Mouse (Mus musculus): ENCODE measurements around the gene Rnf150. TPM values are rescaled to one million over a fixed set of nuclear protein-coding genes. Genes with fewer than 3 reads are reported as not detected.

Rnf150 gene
- polyA plus RNA-seq, 1 experiment from 2014 or later = 1.2 TPM

GRCm38 (mm10) chr8:82863745-82864520 is 777 bp downstream of the Rnf150 start:
- WGBS = under 1% methylated on average over 77 of the region's 80 CpGs
- Histone ChIP-seq H3K9me3 (no peaks in the 10 kb centered on the region), H3K4me2 (replicated peaks) (peak overlapping the region; percentile 87), H3K27ac (peak overlapping the region; percentile 72), H3K9ac (peak overlapping the region; percentile 79), H3K27me3 (replicated peaks) (no peaks in the 10 kb centered on the region), H3K4me3 (replicated peaks) (peak overlapping the region; percentile 81), H3K4me1 (replicated peaks) (0 out of 2 replicates have a peak, but pooled peaks cover 4% of the 10 kb centered on the region), H3K36me3 (no peaks in the 10 kb centered on the region)
- peak; percentile 79 for ATAC-seq

DNA sequence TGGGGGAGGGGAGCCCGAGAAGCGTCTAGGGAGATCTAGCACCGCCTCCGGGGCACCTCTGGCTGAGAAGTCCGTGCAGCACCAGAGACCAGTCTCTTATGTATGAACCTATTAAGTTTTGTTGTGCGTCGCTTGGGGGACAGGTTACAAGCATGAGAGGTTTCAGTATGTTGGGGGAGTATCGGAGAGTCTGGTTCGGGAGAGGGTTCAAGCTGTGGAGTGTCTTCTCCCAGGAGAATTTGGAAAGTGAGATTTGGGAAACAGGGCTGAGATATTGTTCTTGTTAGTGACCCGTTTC is 1.3 kb downstream of the Rnf150 start:
- Histone ChIP-seq H3K4me3 (replicated peaks) (peak overlapping the region; percentile 81), H3K36me3 (no peaks in the 10 kb centered on the region), H3K27ac (0 out of 2 replicates have a peak overlapping the region, but pooled peaks have one; percentile 72), H3K4me1 (replicated peaks) (0 out of 2 replicates have a peak, but pooled peaks cover 4% of the 10 kb centered on the region), H3K9me3 (no peaks in the 10 kb centered on the region), H3K4me2 (replicated peaks) (peak overlapping the region; percentile 87), H3K9ac (peak overlapping the region; percentile 79), H3K27me3 (replicated peaks) (no peaks in the 10 kb centered on the region)
- 2% methylated on average over 10 of the region's 10 CpGs for WGBS
- ATAC-seq = peak; percentile 26; the same call in 1 of the 2 replicates

- Histone ChIP-seq H3K4me1 (replicated peaks) (0 out of 2 replicates have a peak, but pooled peaks cover 4% of the 10 kb centered on the region), H3K9me3 (no peaks in the 10 kb centered on the region), H3K27ac (no peak overlapping the region), H3K4me2 (replicated peaks) (peak overlapping the region; percentile 87), H3K9ac (no peak overlapping the region), H3K4me3 (replicated peaks) (peak overlapping the region; percentile 81), H3K36me3 (no peaks in the 10 kb centered on the region), H3K27me3 (replicated peaks) (no peaks in the 10 kb centered on the region)
- ATAC-seq = no peak
- 48% methylated on average over 5 of the region's 5 CpGs for whole genome bisulfite sequencing
These were observed 2.1 kb downstream of the Rnf150 start for GRCm38 (mm10) chr8:82865239-82865638.

GRCm38 (mm10) chr8:82866251-82866650 is 3.1 kb downstream of the Rnf150 start:
- H3K4me3 ChIP-seq (replicated peaks) = no peak overlapping the region
- no peak overlapping the region for H3K4me2 ChIP-seq (replicated peaks)
- H3K27me3 ChIP-seq (replicated peaks) = no peaks in the 10 kb centered on the region
- no peaks in the 10 kb centered on the region for H3K36me3 ChIP-seq
- ATAC-seq = no peak
- no peak overlapping the region for H3K27ac ChIP-seq
- 0 out of 2 replicates have a peak, but pooled peaks cover 4% of the 10 kb centered on the region for H3K4me1 ChIP-seq (replicated peaks)
- H3K9me3 ChIP-seq = no peaks in the 10 kb centered on the region
- H3K9ac ChIP-seq = no peak overlapping the region
- 62% methylated on average over 1 of the region's 1 CpGs for WGBS

- Histone ChIP-seq H3K27ac (no peak overlapping the region), H3K9ac (no peak overlapping the region), H3K27me3 (replicated peaks) (no peaks in the 10 kb centered on the region), H3K4me3 (replicated peaks) (no peak overlapping the region), H3K36me3 (no peaks in the 10 kb centered on the region), H3K4me1 (replicated peaks) (no peaks in the 10 kb centered on the region; the same call in 1 of the 2 replicates), H3K9me3 (no peaks in the 10 kb centered on the region), H3K4me2 (replicated peaks) (no peak overlapping the region)
- 46% methylated on average over 4 of the region's 4 CpGs for WGBS
- no peak for ATAC-seq
These were observed 7.8 kb downstream of the Rnf150 start for GRCm38 (mm10) chr8:82870840-82871490.

DNA sequence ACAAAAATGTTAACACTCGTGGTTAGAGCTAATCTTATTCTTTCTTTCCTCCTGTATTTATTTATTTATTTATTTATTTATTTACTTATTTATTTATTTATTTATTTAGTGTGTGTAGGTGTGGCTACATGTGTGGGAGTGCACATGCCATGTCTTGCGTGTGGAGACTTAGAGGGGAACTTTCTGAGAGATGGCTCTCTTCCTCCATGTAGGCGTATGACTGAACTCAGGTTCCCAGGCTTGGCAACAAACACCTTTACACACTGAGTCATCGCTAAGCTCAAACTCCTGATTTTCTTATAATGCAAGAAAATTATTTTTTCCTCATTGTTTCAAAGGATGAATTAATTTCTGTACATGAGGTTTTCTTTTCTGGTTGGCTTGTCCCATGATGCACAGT is 8.8 kb downstream of the Rnf150 start:
- Histone ChIP-seq H3K9me3 (no peaks in the 10 kb centered on the region), H3K4me3 (replicated peaks) (no peak overlapping the region), H3K27ac (no peak overlapping the region), H3K4me2 (replicated peaks) (no peak overlapping the region), H3K9ac (no peak overlapping the region), H3K4me1 (replicated peaks) (peaks cover 2% of the 10 kb centered on the region; the same call in 1 of the 2 replicates), H3K36me3 (no peaks in the 10 kb centered on the region), H3K27me3 (replicated peaks) (no peaks in the 10 kb centered on the region)
- no peak for ATAC-seq
- 80% methylated on average over 4 of the region's 4 CpGs for WGBS

- ATAC-seq = no peak
These were observed 10.9 kb downstream of the Rnf150 start for GRCm38 (mm10) chr8:82874102-82874501.

GRCm38 (mm10) chr8:82875135-82875534 is 12.0 kb downstream of the Rnf150 start:
- 43% methylated on average over 7 of the region's 7 CpGs for WGBS
- no peak for ATAC-seq
- no peaks in the 10 kb centered on the region for H3K27me3 ChIP-seq (replicated peaks)
- no peaks in the 10 kb centered on the region for H3K9me3 ChIP-seq
- no peak overlapping the region for H3K9ac ChIP-seq
- no peak overlapping the region for H3K27ac ChIP-seq
- H3K4me2 ChIP-seq (replicated peaks) = no peak overlapping the region
- no peaks in the 10 kb centered on the region for H3K36me3 ChIP-seq
- H3K4me1 ChIP-seq (replicated peaks) = peaks cover 2% of the 10 kb centered on the region; the same call in 1 of the 2 replicates
- no peak overlapping the region for H3K4me3 ChIP-seq (replicated peaks)

More at GRCm38 (mm10) chr8:82874102-82874501, 10.9 kb downstream of the Rnf150 start:
- Histone ChIP-seq H3K27me3 (replicated peaks) (no peaks in the 10 kb centered on the region), H3K4me3 (replicated peaks) (no peak overlapping the region), H3K36me3 (no peaks in the 10 kb centered on the region), H3K4me1 (replicated peaks) (peaks cover 2% of the 10 kb centered on the region; the same call in 1 of the 2 replicates), H3K9ac (no peak overlapping the region), H3K27ac (no peak overlapping the region), H3K4me2 (replicated peaks) (no peak overlapping the region), H3K9me3 (no peaks in the 10 kb centered on the region)
- WGBS = 85% methylated on average over 2 of the region's 2 CpGs

- no peak overlapping the region for H3K9ac ChIP-seq
- no peak overlapping the region for H3K27ac ChIP-seq
- no peaks in the 10 kb centered on the region for H3K9me3 ChIP-seq
- H3K4me3 ChIP-seq (replicated peaks) = no peak overlapping the region
- no peak for ATAC-seq
- H3K4me2 ChIP-seq (replicated peaks) = no peak overlapping the region
- no peaks in the 10 kb centered on the region for H3K36me3 ChIP-seq
- WGBS = 76% methylated on average over 4 of the region's 4 CpGs
- H3K4me1 ChIP-seq (replicated peaks) = no peaks in the 10 kb centered on the region
- H3K27me3 ChIP-seq (replicated peaks) = no peaks in the 10 kb centered on the region
These were observed 21.3 kb downstream of the Rnf150 start for GRCm38 (mm10) chr8:82884480-82884879.

DNA sequence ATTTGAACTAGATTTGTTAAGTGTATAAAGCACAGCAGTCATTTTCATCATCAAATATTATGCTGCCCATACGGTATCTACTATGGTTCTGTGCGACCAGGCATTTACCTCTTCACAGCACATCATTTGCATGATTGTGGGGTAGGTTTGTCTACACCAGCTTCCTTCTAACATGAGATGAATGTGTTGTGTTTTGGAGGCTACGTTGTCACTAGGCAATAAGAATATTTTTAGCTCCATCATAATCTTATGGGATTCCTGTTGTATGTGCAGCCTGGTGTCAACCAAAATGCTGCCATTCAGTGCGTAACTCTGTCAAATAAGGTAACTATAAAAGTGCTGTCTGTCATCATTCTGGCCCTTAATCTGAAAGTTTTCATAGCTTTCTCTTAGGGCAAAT is 24.1 kb downstream of the Rnf150 start:
- no peak overlapping the region for H3K4me2 ChIP-seq (replicated peaks)
- H3K4me1 ChIP-seq (replicated peaks) = no peaks in the 10 kb centered on the region
- H3K9me3 ChIP-seq = no peaks in the 10 kb centered on the region
- no peak overlapping the region for H3K27ac ChIP-seq
- H3K9ac ChIP-seq = no peak overlapping the region
- no peak for ATAC-seq
- H3K36me3 ChIP-seq = no peaks in the 10 kb centered on the region
- no peak overlapping the region for H3K4me3 ChIP-seq (replicated peaks)
- 87% methylated on average over 4 of the region's 4 CpGs for WGBS
- no peaks in the 10 kb centered on the region for H3K27me3 ChIP-seq (replicated peaks)

DNA sequence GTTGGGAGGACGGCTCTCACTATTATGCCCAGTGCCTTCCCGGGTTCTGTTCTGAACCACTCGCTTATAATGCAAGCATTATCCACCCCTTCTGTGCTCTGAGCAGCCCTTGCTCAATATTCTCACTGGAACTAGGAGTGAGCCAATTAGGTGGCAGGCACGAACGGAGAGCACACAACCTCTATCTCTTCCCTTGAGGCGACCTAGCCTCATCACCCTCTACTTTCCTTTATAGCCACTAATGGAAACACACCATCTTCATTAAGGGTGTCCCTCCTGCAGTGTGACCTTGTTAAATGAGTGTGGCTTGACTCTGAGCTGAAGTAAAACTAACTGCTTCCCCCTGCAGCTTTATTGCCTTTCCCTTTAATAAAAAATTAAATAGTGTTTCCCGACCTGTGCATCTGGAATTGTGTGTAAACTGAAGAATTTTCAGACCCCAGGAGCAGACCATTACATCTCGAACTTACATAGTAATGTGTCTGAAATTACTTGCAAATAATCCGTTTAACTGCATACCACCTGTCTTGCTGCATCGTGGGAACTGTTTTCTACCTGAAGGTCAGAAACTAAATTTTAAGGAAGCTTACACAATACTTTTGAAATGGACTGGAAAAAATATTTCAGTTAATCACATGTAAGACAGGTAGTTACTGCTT is 26.0 kb downstream of the Rnf150 start:
- no peaks in the 10 kb centered on the region for H3K36me3 ChIP-seq
- H3K27me3 ChIP-seq (replicated peaks) = no peaks in the 10 kb centered on the region
- no peak for ATAC-seq
- no peak overlapping the region for H3K4me3 ChIP-seq (replicated peaks)
- H3K4me2 ChIP-seq (replicated peaks) = no peak overlapping the region
- no peak overlapping the region for H3K27ac ChIP-seq
- H3K4me1 ChIP-seq (replicated peaks) = no peaks in the 10 kb centered on the region
- no peaks in the 10 kb centered on the region for H3K9me3 ChIP-seq
- WGBS = 85% methylated on average over 10 of the region's 10 CpGs
- no peak overlapping the region for H3K9ac ChIP-seq

DNA sequence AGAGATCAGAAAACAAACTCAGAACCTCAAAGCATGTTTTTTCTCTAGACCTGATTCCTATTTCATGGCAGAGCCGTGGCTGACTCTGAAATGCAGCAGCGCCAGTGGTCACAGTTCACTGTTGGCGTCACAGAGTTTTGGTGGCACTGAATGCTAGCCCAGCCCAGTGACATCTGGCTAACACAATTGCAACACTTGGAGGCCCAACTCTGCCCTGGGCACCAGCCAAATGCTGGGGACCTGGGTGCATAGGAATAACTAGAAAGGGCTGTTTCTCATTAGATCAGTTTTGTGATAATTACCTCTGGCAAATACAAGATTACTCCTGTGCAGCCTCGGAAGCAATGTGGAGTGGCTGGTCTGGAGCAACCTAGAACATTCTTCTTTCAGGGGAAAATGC is 31.9 kb downstream of the Rnf150 start:
- 87% methylated on average over 4 of the region's 4 CpGs for WGBS
- Histone ChIP-seq H3K27ac (no peak overlapping the region), H3K9me3 (no peaks in the 10 kb centered on the region), H3K4me1 (replicated peaks) (no peaks in the 10 kb centered on the region), H3K4me3 (replicated peaks) (no peak overlapping the region), H3K36me3 (no peaks in the 10 kb centered on the region), H3K27me3 (replicated peaks) (no peaks in the 10 kb centered on the region), H3K9ac (no peak overlapping the region), H3K4me2 (replicated peaks) (no peak overlapping the region)
- ATAC-seq = no peak

All from intestine, embryonic 15.5 days (tissue).